Mouse (Mus musculus): ENCODE measurements around the gene Cplx2. TPM values are rescaled to one million over a fixed set of nuclear protein-coding genes. Genes with fewer than 3 reads are reported as not detected.

Gene Cplx2
- polyA plus RNA-seq, 1 experiment, result 7.4 TPM

GRCm38 (mm10) chr13:54420226-54420625 is 49.1 kb downstream of the Cplx2 start:
- WGBS, result 86% methylated on average over 12 of the region's 12 CpGs
- H3K27ac ChIP-seq (ENCODE audit: control insufficient read depth, insufficient read depth, low read depth, low read length, poor library complexity), result no peak overlapping the region
- no peaks in the 10 kb centered on the region; the same call in 1 of the 2 replicates for H3K4me1 ChIP-seq (ENCODE audit: control insufficient read depth, insufficient read depth, low read length)
- TF ChIP-seq CTCF (IDR thresholded peaks at IDR 0.05; ENCODE audit: control insufficient read depth, insufficient read depth, low read length) (no peak), POLR2A (IDR thresholded peaks at IDR 0.05; ENCODE audit: borderline replicate concordance, control insufficient read depth, low read depth, low read length) (no peak)
- no peak overlapping the region for H3K4me3 ChIP-seq (replicated peaks; ENCODE audit: control insufficient read depth, low read depth, low read length)

GRCm38 (mm10) chr13:54425269-54425668 is 54.1 kb downstream of the Cplx2 start:
- 44% methylated on average over 2 of the region's 2 CpGs for WGBS
- no peaks in the 10 kb centered on the region; the same call in 1 of the 2 replicates for H3K4me1 ChIP-seq (ENCODE audit: control insufficient read depth, insufficient read depth, low read length)
- H3K4me3 ChIP-seq (replicated peaks; ENCODE audit: control insufficient read depth, low read depth, low read length), result no peak overlapping the region
- peak overlapping the region; percentile 86 for H3K27ac ChIP-seq (ENCODE audit: control insufficient read depth, insufficient read depth, low read depth, low read length, poor library complexity)
- TF ChIP-seq POLR2A (IDR thresholded peaks at IDR 0.05; ENCODE audit: borderline replicate concordance, control insufficient read depth, low read depth, low read length), result peak; percentile 29; the same call in 1 of the 2 replicates
- no peak for TF ChIP-seq CTCF (IDR thresholded peaks at IDR 0.05; ENCODE audit: control insufficient read depth, insufficient read depth, low read length)

GRCm38 (mm10) chr13:54426781-54427655 is 55.9 kb downstream of the Cplx2 start:
- H3K4me1 ChIP-seq (ENCODE audit: control insufficient read depth, insufficient read depth, low read length), result no peaks in the 10 kb centered on the region; the same call in 1 of the 2 replicates
- H3K27ac ChIP-seq (ENCODE audit: control insufficient read depth, insufficient read depth, low read depth, low read length, poor library complexity), result peak overlapping the region; percentile 79
- 67% methylated on average over 10 of the region's 10 CpGs for WGBS
- TF ChIP-seq POLR2A (IDR thresholded peaks at IDR 0.05; ENCODE audit: borderline replicate concordance, control insufficient read depth, low read depth, low read length) (no peak), CTCF (IDR thresholded peaks at IDR 0.05; ENCODE audit: control insufficient read depth, insufficient read depth, low read length) (no peak)
- H3K4me3 ChIP-seq (replicated peaks; ENCODE audit: control insufficient read depth, low read depth, low read length), result no peak overlapping the region

GRCm38 (mm10) chr13:54428771-54429170 is 57.6 kb downstream of the Cplx2 start:
- Histone ChIP-seq H3K4me1 (ENCODE audit: control insufficient read depth, insufficient read depth, low read length) (no peaks in the 10 kb centered on the region; the same call in 1 of the 2 replicates), H3K27ac (ENCODE audit: control insufficient read depth, insufficient read depth, low read depth, low read length, poor library complexity) (no peak overlapping the region), H3K4me3 (replicated peaks; ENCODE audit: control insufficient read depth, low read depth, low read length) (no peak overlapping the region)
- WGBS, result 71% methylated on average over 3 of the region's 3 CpGs
- TF ChIP-seq CTCF (IDR thresholded peaks at IDR 0.05; ENCODE audit: control insufficient read depth, insufficient read depth, low read length), result no peak
- no peak for TF ChIP-seq POLR2A (IDR thresholded peaks at IDR 0.05; ENCODE audit: borderline replicate concordance, control insufficient read depth, low read depth, low read length)

GRCm38 (mm10) chr13:54430051-54430450 is 58.9 kb downstream of the Cplx2 start:
- no peak for TF ChIP-seq CTCF (IDR thresholded peaks at IDR 0.05; ENCODE audit: control insufficient read depth, insufficient read depth, low read length)
- no peak overlapping the region for H3K27ac ChIP-seq (ENCODE audit: control insufficient read depth, insufficient read depth, low read depth, low read length, poor library complexity)
- WGBS, result 29% methylated on average over 2 of the region's 2 CpGs

GRCm38 (mm10) chr13:54431161-54431560 is 60.0 kb downstream of the Cplx2 start:
- TF ChIP-seq CTCF (IDR thresholded peaks at IDR 0.05; ENCODE audit: control insufficient read depth, insufficient read depth, low read length), result no peak
- TF ChIP-seq POLR2A (IDR thresholded peaks at IDR 0.05; ENCODE audit: borderline replicate concordance, control insufficient read depth, low read depth, low read length), result no peak
- Histone ChIP-seq H3K27ac (ENCODE audit: control insufficient read depth, insufficient read depth, low read depth, low read length, poor library complexity) (no peak overlapping the region), H3K4me3 (replicated peaks; ENCODE audit: control insufficient read depth, low read depth, low read length) (no peak overlapping the region), H3K4me1 (ENCODE audit: control insufficient read depth, insufficient read depth, low read length) (no peaks in the 10 kb centered on the region; the same call in 1 of the 2 replicates)
- 77% methylated on average over 9 of the region's 9 CpGs for WGBS

More at GRCm38 (mm10) chr13:54430051-54430450, 58.9 kb downstream of the Cplx2 start:
- Histone ChIP-seq H3K4me1 (ENCODE audit: control insufficient read depth, insufficient read depth, low read length) (no peaks in the 10 kb centered on the region; the same call in 1 of the 2 replicates), H3K4me3 (replicated peaks; ENCODE audit: control insufficient read depth, low read depth, low read length) (no peak overlapping the region)

Other genes with a start within 250 kb of the Cplx2 start
- gene Hrh2, start 179.2 kb upstream of the Cplx2 start, polyA plus RNA-seq (2011; ENCODE audit: insufficient read depth, insufficient read length, low replicate concordance, missing spikeins), result 1.3 and 4.4 TPM in 2 replicates
- 10.7 and 17.6 TPM in 2 replicates for gene Thoc3, start 97.5 kb downstream of the Cplx2 start, polyA plus RNA-seq (2011; ENCODE audit: insufficient read depth, insufficient read length, low replicate concordance, missing spikeins)
- gene Simc1, start 132.4 kb downstream of the Cplx2 start, polyA plus RNA-seq (2011; ENCODE audit: insufficient read depth, insufficient read length, low replicate concordance, missing spikeins), result 3.2 and 4.2 TPM in 2 replicates
- 17.9 and 24.8 TPM in 2 replicates for gene 4833439L19Rik, start 194.1 kb downstream of the Cplx2 start, polyA plus RNA-seq (2011; ENCODE audit: insufficient read depth, insufficient read length, low replicate concordance, missing spikeins)
- gene Arl10, start 203.7 kb downstream of the Cplx2 start, polyA plus RNA-seq (2011; ENCODE audit: insufficient read depth, insufficient read length, low replicate concordance, missing spikeins), result 6.0 and 6.2 TPM in 2 replicates
- 9.5 and 16.1 TPM in 2 replicates for gene Nop16, start 218.7 kb downstream of the Cplx2 start, polyA plus RNA-seq (2011; ENCODE audit: insufficient read depth, insufficient read length, low replicate concordance, missing spikeins)
- 40.1 and 41.2 TPM in 2 replicates for gene Higd2a, start 218.9 kb downstream of the Cplx2 start, polyA plus RNA-seq (2011; ENCODE audit: insufficient read depth, insufficient read length, low replicate concordance, missing spikeins)
- gene Cltb, start 240.0 kb downstream of the Cplx2 start, polyA plus RNA-seq (2011; ENCODE audit: insufficient read depth, insufficient read length, low replicate concordance, missing spikeins), result 19.8 TPM in 2 replicates

Data from bone marrow, adult 2 months (tissue).